Mouse (Mus musculus) bone marrow, adult 2 months (tissue): Measurements from ENCODE around the gene Dmtf1.

Experiments
- CTCF ChIP-seq: fragments of 200-500 bp; IDR thresholded peaks from 2 replicates; pipeline ENCODE4 v1.5.1; 2011; ENCODE audit warnings: low read length, control low read depth; ENCODE audit not compliant: control insufficient read depth, insufficient read depth
- POLR2A ChIP-seq: fragments of 200-500 bp; IDR thresholded peaks from 2 replicates; pipeline ENCODE4 v1.6.1; 2011; ENCODE audit warnings: low read depth, mild to moderate bottlenecking, control low read depth, low read length, borderline replicate concordance; ENCODE audit not compliant: control insufficient read depth

DNA sequence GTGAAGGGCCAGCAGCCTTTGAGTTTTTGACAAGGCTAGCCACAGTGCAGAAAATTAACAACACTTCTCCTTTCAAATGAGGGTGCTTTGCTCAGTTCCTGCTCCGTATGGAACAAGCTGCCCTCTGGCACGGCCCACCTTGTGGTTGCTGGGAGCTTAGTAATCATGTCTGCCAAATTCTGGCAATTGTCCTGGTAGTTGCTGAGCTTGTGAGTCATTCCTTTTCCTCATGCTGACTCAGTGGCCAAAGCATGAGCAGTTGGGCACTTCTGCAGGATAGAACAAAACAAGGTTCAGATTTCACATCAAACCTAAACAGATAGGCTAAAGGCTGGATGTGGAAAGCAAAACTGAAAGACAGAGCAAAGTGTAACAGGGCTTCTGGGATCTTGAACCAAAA lies 92.7 kb downstream of the Dmtf1 start:
- TF ChIP-seq CTCF (no peak), POLR2A (no peak)
